Mouse (Mus musculus): ENCODE data around the gene Phf23. TPM values are rescaled to one million over a fixed set of nuclear protein-coding genes. Genes with fewer than 3 reads are reported as not detected.
"Not testable (repeated sequence)": the region's sequence is repeated elsewhere in the genome, so short reads cannot be mapped to it uniquely, and the experiment has no call there.

The Phf23 gene
- total RNA-seq, 2 experiments from 2014 or later, result 12.6 to 16.5 TPM

- peak; percentile 48 to 64 for DNase-seq
- intact Hi-C loops (cut with DNase I), result loop anchor here (10.0 kb wide), 2 partner anchors 582 to 658 kb away; partner anchors contain the start of genes Eno3, Kdm6b and Pfn1
These were observed 834 bp downstream of the Phf23 start for GRCm38 (mm10) chr11:69996161-69997061.

- intact Hi-C loops (cut with DNase I), result loop anchor here (10.0 kb wide), 2 partner anchors 582 to 658 kb away; partner anchors contain the start of genes Eno3, Kdm6b and Pfn1
- peak; percentile 85 to 89 for DNase-seq
These were observed 1.5 kb downstream of the Phf23 start for GRCm38 (mm10) chr11:69997070-69997509.

GRCm38 (mm10) chr11:69998567-69999491 is 3.3 kb downstream of the Phf23 start:
- DNase-seq, result no peak
- intact Hi-C loops (cut with DNase I), result loop anchor here (10.0 kb wide), 2 partner anchors 584 to 656 kb away; partner anchors contain the start of genes Eno3, Kdm6b and Pfn1

- peak in 1 of 2 experiments; percentile 2 for DNase-seq
- intact Hi-C loops (cut with DNase I), result loop anchor here (10.0 kb wide), 2 partner anchors 585 to 655 kb away; partner anchors contain the start of genes Eno3, Kdm6b and Pfn1
These were observed 4.1 kb downstream of the Phf23 start for GRCm38 (mm10) chr11:69999666-70000065.

- intact Hi-C loops (cut with DNase I), result no loop called here
- DNase-seq, result peak; percentile 80 to 88
These were observed 4.9 kb downstream of the Phf23 start, which contains the start of gene Dvl2 for GRCm38 (mm10) chr11:70000396-70000898. Gene Dvl2 (plus strand): TSS chr11:70000595.

GRCm38 (mm10) chr11:70001159-70001558 is 5.6 kb downstream of the Phf23 start:
- intact Hi-C loops (cut with DNase I), result no loop called here
- DNase-seq, result no peak

GRCm38 (mm10) chr11:70001865-70002264 is 6.3 kb downstream of the Phf23 start:
- intact Hi-C loops (cut with DNase I), result no loop called here
- peak in 1 of 2 experiments; percentile 4 for DNase-seq

GRCm38 (mm10) chr11:70002471-70002870 is 6.9 kb downstream of the Phf23 start:
- intact Hi-C loops (cut with DNase I), result no loop called here
- DNase-seq, result no peak

- intact Hi-C loops (cut with DNase I), result loop anchor here (5.0 kb wide), 1 partner anchor 73 kb away; no protein-coding TSS in a partner anchor
- DNase-seq, result peak in 1 of 2 experiments; percentile 3
These were observed 9.9 kb downstream of the Phf23 start for GRCm38 (mm10) chr11:70005521-70005920.

GRCm38 (mm10) chr11:70010033-70010432 is 14.5 kb downstream of the Phf23 start:
- no peak for DNase-seq
- intact Hi-C loops (cut with DNase I), result no loop called here

GRCm38 (mm10) chr11:70010548-70010947 is 15.0 kb downstream of the Phf23 start:
- intact Hi-C loops (cut with DNase I), result no loop called here

GRCm38 (mm10) chr11:70010961-70011360 is 15.4 kb downstream of the Phf23 start:
- intact Hi-C loops (cut with DNase I), result no loop called here
- DNase-seq, result no peak

More at GRCm38 (mm10) chr11:70010548-70010947, 15.0 kb downstream of the Phf23 start:
- DNase-seq, result no peak

- DNase-seq, result no peak
- intact Hi-C loops (cut with DNase I), result no loop called here
These were observed 17.4 kb downstream of the Phf23 start for GRCm38 (mm10) chr11:70012931-70013330.

- no peak for DNase-seq
- intact Hi-C loops (cut with DNase I), result no loop called here
These were observed 17.8 kb downstream of the Phf23 start for GRCm38 (mm10) chr11:70013408-70013807.

- DNase-seq, result no peak
- intact Hi-C loops (cut with DNase I), result no loop called here
These were observed 18.5 kb downstream of the Phf23 start for GRCm38 (mm10) chr11:70014051-70014450.

GRCm38 (mm10) chr11:70014880-70015558 is 19.4 kb downstream of the Phf23 start, which contains the start of gene Acadvl:
Gene Acadvl (minus strand): TSS chr11:70015411.
- intact Hi-C loops (cut with DNase I), result no loop called here
- DNase-seq, result peak; percentile 81 to 86

- no peak for DNase-seq
- intact Hi-C loops (cut with DNase I), result no loop called here
These were observed 20.1 kb downstream of the Phf23 start for GRCm38 (mm10) chr11:70015677-70016076.

- intact Hi-C loops (cut with DNase I); DNase-seq: not testable (repeated sequence)
These were observed 20.6 kb downstream of the Phf23 start for GRCm38 (mm10) chr11:70016177-70016576.

GRCm38 (mm10) chr11:70016669-70017068 is 21.1 kb downstream of the Phf23 start, which contains the start of gene Dlg4:
Gene Dlg4 (plus strand): TSS chr11:70016942.
- no peak for DNase-seq
- intact Hi-C loops (cut with DNase I), result no loop called here

Data from gastrocnemius, postnatal 36 days (tissue).